In genomic region chr11:102330039-102330438, GRCm38 (mm10) we compare ENCODE assay signal across 12 mouse cellular contexts. TPM values are rescaled to one million over a fixed set of nuclear protein-coding genes. Genes with fewer than 3 reads are reported as not detected.
"Had no signal": no experiment of that assay in that cellular context is flagged by ENCODE, and none has a peak within 500 bp of the region (broad histone marks: within the 10 kb centered on the region; RNA-seq: fewer than 3 reads in every experiment).

No protein-coding gene starts in this region.

- H3K27ac ChIP-seq: midbrain, embryonic 13.5 days; midbrain, embryonic 15.5 days; neural tube, embryonic 12.5 days had no signal

- H3K4me3 ChIP-seq: midbrain, embryonic 13.5 days; midbrain, embryonic 15.5 days; neural tube, embryonic 12.5 days had no signal

- H3K36me3 ChIP-seq: midbrain, embryonic 13.5 days; midbrain, embryonic 15.5 days; neural tube, embryonic 12.5 days had no signal

- DNase-seq: lung, adult 18-20 months; lung, embryonic 14.5 days; lung, postnatal 10 days; lung, postnatal 4 days; right cerebral cortex, postnatal 14 days; thymus, adult 18-20 months; thymus, postnatal 25 days; thymus, postnatal 4 days had no signal

- H3K27me3 ChIP-seq: midbrain, embryonic 15.5 days; neural tube, embryonic 12.5 days had no signal

- H3K9me3 ChIP-seq: midbrain, embryonic 13.5 days; midbrain, embryonic 15.5 days; neural tube, embryonic 12.5 days had no signal

- H3K9ac ChIP-seq: lung, embryonic 14.5 days; midbrain, embryonic 13.5 days; midbrain, embryonic 15.5 days; neural tube, embryonic 12.5 days had no signal

RNA-seq across cellular contexts. Expression of gene Slc4a1, which starts 36.0 kb away (rescaled TPM):
- polyA plus RNA-seq: urinary bladder, adult 2 months had no signal
